Mouse (Mus musculus) gonadal fat pad, adult 2 months (tissue): Measurements from ENCODE around the gene Fyttd1. TPM values are rescaled to one million over a fixed set of nuclear protein-coding genes. Genes with fewer than 3 reads are reported as not detected.
"Not testable (repeated sequence)": the region's sequence is repeated elsewhere in the genome, so short reads cannot be mapped to it uniquely, and the experiment has no call there.

ENCODE experiments used
- DNase-seq: peaks from one replicate; pipeline ENCODE4 v3.0.0-alpha.2; 2012; ENCODE audit warnings: low read depth
- polyA plus RNA-seq: library from polyadenylated mRNA; depleted of rRNA; stranded (reverse); fragments of >200 nt; gene quantifications from 2 replicates; pipeline ENCODE4 v1.2.3, GENCODE M21; 2012; rRNA removed

Fyttd1 gene
- 17.1 and 18.7 TPM in 2 replicates for polyA plus RNA-seq

DNA sequence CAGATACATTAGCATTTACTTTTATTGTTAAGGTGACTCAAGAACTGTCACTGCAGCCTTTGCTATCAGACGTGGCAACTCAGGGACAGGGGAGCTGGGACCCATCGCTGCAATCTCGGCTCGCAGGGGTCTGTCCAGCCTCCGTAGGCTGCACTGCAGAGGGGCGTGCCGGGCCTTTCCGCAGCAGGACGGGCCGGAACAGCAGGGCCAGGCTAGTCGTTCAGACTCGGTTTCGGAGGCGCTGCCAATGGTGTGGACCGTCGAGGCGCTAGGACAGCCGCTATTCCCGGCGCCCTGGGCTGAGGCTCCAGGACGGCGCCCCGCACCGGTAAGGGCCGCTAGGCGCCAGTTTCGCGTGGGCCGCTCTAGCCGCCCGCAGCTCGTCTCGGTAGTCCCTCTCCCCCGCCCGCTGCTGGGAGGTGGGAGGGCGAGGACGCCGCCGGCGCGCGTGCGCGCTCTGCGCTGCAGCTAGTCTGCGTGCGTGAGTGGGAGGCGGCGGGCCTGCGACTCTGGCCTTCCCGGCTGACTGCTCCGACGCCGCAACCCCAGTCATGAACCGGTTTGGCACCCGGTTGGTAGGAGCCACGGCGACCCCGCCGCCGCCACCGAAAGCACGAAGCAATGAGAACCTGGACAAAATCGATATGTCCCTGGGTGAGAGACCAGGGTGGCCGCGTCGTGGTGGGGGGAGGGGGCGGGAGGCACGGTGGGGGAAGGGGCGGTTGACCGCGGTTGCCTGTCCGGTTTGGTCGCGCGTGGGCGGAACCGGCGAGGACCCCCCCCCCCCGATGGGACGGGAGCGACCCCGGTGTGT is at the start of gene Fyttd1, which contains the start of gene Rubcn:
Gene Fyttd1 (plus strand): TSS at position 158 of the 814 bp plus-strand sequence.
Gene Rubcn (minus strand): TSS at position 424 of the 814 bp plus-strand sequence.
- DNase-seq: peak; percentile 50

DNA sequence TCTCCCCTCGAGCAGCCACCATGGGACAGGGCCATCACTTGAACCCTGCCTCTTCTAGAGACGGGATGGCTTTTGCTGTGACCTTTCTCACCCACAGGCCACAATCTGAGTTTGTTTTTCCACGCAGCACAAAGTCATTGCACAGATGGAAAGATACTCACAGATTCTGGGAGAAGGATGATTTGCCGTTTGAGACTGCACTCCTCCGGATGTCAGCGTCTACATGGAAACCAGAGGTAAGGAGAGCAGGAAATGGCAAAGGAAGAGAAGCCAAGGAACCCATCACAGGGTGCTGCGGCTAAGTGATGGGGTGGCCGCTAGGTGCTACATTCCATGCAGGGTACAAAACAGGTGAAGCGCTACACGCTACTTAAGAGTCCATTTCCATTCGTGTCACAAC is 48.2 kb upstream of the Fyttd1 start:
- no peak for DNase-seq

DNA sequence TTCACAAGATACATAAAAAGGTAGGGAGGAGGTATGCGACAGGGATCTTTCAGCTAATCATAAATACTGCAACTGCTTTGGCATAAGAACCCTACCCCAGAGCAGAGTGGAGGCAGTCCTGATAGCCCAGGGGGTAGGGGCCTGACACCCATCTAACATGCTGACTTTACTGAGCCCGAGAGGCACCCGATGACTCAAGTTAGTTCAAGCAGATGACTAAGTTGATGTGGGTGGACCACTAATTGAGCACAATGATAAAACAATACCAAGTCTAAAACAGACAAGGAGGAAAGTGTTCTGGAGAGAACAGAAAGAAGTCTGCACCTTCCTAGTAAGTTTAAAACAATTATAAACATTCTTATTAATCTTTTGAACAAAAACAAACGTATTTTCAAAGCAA is 45.8 kb upstream of the Fyttd1 start:
- no peak for DNase-seq

DNA sequence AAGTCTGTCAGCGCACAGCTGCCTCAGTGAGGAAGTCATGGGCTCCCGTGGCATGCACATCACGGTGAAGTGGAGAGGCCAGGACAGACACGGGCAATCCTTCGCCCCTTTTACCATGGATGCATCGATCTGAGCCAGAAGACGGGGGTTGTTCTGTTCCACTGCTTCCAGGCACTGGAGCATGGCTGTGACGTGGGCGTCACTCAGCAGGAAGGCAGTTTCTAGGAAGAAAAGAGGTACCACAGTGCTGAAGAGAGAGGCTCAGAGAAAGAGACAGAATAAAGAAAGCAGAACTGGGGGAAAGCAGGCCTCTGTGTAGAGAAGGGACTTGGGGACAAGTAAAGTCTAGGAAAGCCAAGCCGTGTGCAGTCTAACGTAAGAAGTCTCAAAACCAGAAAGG is 30.2 kb upstream of the Fyttd1 start:
- DNase-seq: no peak

DNA sequence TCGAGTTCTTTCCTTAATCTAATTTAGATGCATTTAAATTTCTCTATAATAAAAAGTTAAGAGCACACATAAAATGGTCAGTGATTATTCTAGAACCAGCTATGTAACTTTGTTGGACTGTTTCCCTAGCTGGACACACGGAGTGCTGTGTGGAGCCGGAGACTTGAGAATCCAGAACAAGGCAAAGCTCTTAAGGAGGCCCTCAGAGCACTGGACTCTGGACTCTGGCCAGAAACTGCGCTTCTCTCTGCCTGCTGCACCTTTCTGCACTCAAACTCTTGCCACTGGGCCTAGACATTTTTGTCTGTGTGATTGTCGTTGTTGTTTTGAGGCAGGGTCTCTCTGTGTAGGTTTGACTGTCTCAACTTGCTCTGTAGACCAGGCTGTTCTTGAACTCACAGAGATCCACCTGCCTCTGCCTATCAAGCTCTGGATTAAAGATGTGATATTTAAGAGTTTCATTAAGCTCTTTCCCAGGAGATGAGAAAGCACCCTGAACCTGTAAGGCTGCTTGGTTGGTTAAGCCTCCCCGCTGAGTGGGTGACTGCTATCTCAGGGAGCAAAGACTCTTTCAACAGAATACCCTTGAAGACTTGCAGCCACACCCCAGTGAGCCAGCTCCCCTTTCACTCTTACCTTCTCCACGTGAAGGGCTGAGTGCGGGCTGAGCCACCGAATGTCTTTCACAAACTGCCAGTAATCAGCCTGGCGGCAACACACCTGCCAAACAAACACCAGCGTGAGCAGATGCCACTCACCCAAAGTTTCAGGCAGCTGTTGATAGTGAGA is 28.1 kb upstream of the Fyttd1 start:
- DNase-seq: no peak

DNA sequence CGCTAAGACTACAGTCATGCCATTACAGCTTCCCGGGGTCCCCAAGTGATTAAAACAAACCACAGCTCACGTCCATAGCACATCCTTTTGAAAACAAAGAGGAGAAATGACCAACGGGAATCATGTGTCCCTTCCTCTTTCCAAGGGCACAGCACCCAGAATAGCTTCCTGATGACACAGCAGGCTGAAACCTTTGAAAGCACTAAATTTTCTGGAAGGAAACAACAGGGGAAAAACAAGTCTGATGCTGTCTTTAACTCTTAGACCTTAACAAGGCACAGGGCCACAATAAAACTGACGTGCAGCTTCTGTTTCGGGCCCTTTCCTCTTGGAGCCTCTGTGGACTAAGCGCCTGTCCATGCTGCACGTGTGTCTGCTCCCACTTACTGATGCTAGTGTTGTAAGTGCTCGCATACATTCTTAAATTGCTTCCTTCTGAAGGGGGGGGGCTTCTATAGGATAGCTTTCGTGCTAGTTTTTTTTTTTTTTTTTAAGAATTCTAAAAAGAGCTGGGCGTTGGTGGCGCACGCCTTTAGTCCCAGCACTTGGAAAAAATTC is 23.7 kb upstream of the Fyttd1 start:
- no peak for DNase-seq

DNA sequence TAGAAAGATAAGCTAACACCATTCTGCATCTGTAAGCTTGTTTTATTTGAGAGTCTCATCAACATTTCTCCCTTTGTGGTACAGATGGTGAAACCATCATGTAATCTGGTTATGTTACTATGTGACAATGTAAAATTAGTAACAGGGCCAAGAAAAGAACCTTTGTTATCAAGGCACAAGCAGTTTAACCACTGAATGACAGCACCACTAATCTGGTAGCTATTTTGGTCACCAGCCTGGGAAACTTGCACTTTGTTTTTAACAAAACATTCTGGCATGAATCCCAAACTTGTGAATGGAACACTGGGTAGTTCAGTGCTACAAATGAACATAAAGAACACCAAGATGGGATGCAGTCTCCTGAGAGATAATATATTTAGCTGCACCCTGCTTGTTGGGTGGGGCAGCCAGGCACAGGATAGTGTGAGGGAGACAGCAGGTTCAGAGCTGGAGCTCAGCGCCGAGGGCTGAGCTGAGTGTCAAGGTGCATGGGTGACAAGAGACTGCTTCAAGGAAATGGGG is 23.2 kb upstream of the Fyttd1 start:
- no peak for DNase-seq

DNA sequence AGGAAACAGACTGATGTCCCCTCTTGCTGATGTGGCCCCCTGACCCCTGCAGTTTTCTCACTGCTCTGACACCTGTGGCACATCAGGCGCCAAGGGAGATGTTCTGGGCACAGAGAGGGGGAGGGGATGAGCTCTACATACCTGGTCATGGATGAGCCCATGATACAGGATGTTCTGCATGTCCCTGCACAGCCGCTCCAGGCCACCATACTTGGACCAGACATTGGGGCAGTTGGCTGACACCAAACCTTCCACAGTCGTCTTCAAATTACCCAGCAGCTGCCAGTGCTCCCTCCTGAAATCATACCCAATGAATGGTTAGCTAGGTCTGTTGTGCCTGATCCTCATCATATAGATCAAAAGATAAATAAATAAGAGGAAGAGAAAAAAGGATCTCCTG is 20.5 kb upstream of the Fyttd1 start:
- no peak for DNase-seq

DNA sequence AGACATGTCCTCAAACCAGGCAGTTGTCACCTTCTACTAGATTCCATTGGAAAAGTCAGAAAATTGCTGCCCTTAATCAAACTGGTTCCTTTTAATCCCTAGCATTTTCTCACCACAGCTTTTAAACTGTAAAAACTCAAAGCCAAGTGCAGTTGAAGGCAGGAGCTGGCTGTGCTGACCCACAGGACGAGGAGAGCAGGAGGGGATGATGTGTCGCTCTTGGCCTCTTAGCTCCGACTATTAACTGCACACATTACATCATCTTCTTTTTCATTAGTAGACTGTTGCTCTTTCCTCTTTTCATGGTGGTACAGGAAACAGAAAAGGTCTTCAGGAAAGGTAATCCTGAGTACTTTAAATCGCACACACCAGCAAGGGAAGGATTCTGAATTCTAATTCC is 18.9 kb upstream of the Fyttd1 start:
- DNase-seq: no peak

DNA sequence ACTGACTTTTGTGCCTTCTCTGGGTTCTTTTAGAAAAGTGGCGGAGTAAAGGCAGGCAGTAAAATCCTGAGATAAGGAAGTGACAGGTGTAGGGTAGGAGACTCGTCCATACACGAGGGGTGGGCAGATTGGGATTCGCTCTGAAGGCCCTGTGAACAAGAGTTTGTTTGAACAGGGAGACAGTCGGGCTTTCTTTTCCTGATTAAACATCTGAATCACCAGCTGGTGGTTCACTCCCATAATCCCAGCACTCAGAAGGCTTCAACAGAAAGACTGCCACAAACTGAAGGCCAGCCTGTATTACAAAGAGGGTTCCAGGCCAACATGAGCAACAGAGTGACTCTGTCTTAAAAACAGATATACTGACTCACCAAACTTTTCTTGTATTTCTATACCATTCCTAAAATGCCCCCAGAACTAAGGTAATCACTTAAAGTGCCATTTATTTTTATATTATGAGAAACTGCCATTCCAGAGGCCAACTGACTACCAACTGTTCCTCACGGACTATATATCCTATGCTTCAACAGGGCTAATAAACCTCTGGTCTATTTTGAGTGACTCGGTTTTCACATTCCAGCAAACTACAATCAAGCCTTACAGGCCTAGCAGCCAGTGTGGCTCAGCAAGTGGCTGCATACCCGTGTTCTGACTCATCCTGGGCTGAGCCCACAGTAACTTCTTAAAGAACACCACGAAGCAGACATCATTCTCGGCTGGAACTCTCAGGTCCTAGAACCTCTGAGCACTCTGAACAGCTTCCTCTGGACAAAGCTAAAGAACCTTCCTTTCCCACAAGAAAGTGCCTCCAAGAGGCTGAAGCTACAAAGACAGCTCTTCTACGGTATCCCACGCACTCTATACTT is 18.3 kb upstream of the Fyttd1 start:
- DNase-seq: no peak

DNA sequence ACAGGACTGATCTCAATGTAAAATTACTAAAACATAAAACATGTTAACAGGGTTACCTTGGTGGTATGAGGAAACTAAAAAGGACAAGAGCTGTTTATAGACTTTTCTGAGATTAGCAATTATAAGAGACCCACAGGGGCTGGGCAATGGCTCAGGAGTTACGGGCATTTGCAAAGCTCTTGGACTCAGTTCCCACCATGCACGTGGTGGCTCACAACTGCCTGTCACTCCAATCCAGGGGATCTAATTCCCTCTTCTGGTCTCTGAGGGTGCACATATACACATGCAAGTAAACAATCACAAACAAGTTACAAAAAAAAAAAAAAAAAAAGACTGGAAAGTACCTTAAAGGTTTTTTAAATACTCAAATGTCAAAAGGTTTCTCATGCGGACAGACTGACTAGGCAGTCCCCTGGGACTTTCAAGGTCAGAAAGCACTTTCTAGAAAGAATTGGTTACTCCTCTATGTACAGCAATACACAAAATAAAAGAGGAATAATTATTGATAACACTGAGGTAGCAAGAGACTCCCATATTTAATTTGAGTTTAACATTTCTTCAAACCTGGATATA is 15.4 kb upstream of the Fyttd1 start:
- DNase-seq: no peak

DNA sequence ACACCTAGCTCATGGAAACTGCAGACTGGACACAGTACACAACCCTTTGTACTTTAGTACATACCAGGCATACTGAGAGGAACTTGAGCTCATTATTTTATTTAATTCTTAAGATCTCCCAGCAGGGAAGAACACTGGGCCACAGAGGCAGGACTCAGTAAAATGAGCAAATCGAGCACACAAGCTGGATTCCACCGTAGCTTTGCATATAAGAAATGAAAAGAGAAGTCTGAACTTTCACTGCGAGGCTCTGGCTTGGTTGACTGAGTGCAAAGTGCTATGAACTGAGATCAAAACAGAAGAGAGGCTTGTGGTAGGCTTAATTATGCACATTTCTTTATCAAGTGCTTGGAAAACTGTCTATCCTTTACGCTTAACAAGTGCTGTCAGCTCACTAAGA is 11.9 kb upstream of the Fyttd1 start:
- no peak for DNase-seq

DNA sequence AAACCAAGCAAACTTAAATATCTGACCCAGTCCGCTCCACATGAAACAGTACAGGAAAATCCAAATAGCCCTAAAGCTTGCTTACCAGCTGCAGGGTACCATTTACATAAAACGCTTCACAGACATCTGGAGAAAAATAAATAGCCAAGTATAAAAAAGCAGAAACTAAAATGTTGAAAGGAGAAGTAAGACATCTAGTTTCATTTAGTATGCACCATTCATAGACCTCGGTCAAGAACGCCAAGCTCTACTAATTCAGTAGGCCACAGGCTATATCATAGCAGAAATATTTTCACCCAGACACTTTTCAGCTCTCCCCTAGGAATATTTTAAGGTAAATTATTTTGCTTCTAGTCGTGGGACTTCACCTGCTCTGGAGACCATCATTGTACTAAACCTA is 10.6 kb upstream of the Fyttd1 start:
- no peak for DNase-seq

DNA sequence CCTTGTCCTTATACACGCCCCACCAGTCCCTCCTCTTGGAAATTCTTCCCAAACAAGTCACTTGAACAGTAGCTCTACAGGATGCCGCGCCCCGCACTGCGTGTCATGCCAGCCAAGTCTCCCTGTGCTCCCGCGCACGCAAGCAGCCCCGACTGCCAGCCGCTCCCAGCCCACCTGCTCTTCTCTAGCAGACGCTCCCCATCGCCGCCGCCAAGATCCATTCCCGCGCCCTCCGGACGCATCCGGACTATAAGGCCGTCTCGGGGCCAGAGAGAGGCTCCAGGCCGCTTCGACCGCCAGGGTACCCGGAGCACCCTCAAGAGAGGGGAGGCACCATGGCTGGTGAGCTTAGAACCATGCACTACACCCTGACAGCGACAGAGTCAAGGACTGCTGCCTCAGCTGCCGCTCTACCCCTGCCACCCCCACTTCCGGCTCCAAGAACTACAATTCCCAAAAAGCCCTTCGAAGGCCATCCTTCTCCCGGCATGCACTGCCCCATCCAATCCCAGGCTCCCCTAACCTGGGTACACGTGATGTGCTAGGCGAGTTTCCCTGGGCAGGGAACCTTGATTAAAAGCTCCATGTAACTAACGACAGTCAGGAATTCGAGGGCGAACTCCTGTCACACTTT is 9.3 kb upstream of the Fyttd1 start:
- DNase-seq: peak; percentile 73

DNA sequence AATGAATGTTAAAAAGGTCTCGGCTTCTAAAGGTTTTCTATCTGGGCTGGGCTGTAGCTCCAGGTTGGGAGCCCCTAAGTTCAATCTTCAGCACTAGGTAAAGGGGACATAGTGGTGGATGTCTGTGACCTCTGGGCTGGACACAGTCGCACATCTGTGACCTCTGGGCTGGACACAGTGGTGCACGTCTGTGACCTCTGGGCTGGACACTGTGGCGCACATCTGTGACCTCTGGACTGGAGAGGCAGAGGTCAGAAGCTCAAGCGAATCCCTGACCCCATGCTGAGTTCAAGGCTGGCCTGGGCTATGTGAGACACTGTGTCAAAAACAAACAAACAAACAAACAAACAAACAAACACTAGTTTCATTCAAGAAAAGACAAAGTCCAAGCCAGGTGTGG is 7.1 kb upstream of the Fyttd1 start:
- no peak for DNase-seq

DNA sequence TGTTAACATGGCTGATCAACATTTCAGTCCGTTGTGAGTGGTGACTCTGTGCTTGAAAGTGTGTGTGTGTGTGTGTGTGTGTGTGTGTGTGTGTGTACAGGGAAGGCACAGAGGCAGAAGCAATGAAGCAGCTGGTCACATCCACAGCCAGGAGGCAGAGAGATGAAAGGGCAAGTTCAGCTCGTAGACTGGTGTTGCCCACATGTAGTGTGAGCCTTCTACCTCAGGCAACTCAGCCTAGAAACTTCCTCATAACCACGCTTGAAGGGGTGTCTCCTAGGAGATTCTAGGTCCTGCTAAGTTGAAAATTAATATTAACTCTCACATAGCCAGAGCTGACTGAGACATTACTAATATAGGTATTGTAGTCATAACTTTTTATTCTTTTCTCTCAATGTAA is 3.9 kb upstream of the Fyttd1 start:
- no peak for DNase-seq

DNA sequence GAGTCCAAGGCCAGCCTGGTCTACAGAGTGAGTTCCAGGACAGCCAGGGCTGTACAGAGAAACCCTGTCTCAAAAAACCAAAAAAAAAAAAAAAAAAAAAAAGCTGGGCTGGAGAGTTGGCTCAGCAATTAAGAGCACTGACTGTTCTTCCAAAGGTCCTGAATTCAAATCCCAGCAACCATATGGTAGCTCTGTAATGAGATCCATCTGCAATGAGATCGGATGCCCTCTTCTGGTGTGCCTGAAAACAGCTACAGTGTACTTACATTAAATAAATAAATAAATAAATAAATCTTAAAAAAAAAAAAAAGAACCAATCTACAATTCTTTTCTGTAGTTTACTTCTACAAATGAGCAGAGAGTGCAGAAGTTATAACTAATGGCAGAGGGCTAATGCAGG is 2.0 kb upstream of the Fyttd1 start:
- DNase-seq: not testable (repeated sequence)

DNA sequence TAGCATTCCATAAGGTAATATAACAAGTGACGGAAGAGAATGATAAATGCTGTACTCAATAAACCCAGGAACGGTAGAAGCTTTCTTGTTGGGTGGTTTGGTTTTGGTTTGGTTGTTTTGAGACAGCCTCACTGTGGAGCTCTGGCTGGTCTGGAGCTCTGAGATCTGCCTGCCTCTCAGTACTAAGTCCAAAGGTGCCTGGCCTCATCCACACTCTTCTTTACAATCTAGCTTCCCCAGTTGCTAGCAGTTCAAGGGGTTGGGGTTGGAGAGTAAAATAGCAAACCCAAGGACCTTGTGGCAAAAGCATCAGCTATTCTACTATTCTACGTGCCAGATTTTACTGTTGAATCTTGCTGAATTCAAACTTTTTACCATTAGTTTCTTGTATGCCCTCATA is 1.5 kb upstream of the Fyttd1 start:
- DNase-seq: no peak

DNA sequence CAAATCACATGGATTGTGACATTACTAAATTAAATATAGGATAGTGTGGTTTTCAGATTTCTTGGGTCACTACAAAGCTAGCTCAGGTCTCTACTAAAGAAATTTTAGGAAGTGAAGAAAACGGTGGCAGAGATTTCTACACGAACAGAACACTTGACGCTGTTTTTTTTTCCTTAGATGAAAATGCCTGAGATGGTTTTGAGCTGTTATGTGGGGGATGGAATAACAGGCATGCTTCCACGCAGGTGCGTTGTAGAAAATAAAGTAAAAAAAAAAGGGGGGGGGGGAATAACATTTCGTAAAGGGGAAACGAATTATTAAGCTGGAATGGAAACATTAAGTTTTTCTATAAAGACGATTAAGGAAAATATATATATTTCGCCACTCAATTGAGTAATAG is 469 bp upstream of the Fyttd1 start:
- DNase-seq: no peak

DNA sequence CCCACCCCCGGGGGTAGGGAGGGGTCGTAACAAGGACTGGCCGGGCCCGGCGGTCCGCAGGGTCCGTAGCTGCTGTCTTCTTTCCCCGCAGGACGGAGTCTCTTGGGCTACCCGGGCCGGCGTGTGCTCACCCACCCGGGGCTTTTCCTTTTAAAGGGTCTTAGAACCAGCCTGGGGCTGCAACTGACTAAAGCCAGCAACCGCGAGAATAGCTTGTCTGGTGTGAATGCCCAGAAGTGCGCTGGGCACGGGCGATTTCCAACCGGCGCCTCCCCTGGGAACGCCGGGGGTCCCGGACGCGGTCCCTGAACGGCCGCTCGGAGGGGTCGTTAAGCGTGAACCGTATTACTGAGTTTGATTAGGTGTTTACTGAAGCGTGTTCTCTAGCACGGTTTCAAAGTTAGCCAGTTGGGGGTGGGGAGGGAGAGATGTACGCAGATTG is 878 bp downstream of the Fyttd1 start:
- DNase-seq: no peak
